Mouse (Mus musculus) megakaryocyte, adult 5-6 weeks (primary cell): ENCODE measurements at regions not wholly inside any gene's neighbourhood (a gene's known extent, or its start where the extent isn't known, plus 50 kb on each side); places are given as distances from the start of the nearest gene placed in this dataset.
A peak's percentile ranks its signal among the peaks of the same experiment; 100 is the strongest.

Experiments used
- ATAC-seq: 2 replicates; pipeline ENCODE4 v1.8.0; 2016; ENCODE audit warnings: mild to moderate bottlenecking, inconsistent platforms; ENCODE audit not compliant: poor library complexity, severe bottlenecking

DNA sequence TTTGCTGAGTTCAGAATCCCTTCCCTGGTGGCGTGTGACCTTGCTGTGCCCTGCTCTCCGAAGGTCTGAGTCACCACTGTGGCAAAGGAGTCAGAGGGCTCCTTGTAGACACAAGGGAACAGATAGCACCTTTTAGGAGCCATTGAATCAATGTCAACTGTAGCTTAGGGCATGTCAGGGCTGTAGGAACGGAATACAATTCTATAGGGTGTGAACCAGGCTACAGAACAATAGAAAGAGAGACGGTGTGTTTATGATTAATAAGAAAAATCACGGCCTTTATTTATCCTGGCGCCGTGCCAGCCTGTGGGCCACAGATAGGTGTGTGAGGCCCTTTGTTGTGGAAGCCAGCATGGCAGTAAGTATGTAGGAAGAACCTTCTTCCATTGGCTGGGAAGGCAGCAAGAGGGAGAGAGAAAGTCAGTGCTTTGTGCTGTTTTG lies 228.4 kb upstream of the Foxq1 start:
- no peak for ATAC-seq

DNA sequence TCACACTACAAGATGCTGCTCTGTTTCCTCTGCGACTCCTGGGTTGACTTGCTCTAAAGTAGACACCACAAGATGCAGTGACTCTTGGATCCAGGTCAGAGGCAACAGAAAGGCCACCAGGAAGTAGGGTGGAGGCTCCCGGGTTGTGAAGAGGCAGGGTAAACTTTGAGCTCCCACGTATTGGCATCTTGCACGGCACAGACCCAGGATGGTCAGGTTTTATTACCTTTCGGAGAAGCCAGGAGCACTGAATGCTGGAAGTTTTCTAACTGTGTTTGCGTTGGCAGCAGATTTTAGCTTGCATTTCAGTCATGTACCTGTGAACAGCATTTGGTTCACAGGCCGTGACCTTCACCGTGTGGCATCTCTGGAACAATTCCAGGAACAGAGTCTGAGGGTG lies 227.2 kb upstream of the Foxq1 start:
- no peak for ATAC-seq

DNA sequence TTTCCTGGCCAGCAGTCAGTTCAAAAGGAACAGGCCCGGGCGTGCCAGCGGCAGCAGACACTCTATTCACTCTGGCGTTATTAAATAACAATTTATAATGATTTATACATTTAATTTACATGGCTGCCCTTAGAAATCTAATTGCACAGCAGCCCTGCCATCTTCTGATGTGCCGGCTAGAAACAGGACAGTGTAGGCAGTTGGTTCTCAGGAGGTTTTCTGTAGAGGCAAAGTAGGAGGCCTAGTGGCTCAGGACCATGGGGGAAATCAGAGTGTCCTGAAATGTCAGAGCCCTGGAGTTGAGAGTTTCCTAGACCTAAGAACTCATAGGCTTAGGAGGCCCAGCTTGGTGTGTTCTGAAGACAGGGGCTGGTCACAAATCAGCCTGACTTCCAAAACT lies 225.2 kb upstream of the Foxq1 start:
- no peak for ATAC-seq

DNA sequence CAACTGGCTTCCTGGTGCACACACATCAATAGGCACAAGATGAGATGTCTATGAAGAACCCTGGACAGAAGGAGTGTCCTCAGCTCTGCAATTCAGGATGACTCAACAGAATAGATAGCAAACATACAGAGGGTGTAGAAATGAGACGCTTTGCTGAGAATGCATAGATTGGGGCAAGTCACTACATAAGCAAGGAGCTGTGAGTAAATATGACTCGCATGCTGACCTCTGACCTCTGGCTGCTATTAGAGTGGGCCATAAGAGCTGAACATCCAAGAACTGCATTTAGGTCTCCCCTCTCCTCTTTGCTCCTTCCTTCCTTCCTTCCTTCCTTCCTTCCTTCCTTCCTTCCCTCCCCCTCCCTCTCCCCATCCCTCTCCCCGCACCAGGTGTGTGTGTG lies 221.0 kb upstream of the Foxq1 start:
- ATAC-seq: no peak

DNA sequence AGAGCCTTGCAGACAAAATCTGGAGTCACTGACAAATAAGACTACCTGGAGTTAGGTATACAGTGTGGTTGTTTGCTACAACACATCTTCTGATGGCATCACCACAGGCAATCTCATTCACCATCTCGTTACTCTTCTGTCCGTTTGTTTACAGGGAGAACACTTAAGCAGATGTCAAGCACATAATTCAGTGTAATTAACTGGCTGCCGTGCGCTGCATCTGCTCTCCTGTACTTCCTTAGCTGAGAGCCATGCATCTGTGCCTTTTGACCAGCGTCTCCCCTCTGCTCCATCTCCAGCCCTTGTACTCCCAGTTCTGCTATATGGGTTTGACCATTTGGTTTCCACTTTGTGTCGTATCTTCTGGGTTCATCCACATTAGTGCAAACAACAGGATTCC lies 218.3 kb upstream of the Foxq1 start:
- ATAC-seq: no peak

DNA sequence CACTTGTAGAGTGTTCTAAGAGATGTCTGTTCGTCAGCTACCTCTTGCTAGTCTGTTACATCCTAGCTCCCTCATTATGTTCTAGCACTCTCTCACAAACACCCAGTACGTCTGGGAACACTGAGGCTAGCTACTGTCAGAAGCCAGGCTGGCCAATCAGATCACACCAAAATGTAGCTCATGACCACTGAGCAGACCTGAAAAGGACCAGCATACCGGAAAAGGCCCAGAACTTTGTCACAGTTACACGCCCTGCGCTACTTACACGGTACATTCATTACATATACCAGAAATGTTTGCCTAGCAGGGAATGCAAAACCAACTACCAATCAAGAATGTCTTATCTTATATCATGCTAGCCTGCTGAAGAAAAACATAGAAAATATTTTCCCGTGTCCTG lies 216.5 kb upstream of the Foxq1 start:
- no peak for ATAC-seq

DNA sequence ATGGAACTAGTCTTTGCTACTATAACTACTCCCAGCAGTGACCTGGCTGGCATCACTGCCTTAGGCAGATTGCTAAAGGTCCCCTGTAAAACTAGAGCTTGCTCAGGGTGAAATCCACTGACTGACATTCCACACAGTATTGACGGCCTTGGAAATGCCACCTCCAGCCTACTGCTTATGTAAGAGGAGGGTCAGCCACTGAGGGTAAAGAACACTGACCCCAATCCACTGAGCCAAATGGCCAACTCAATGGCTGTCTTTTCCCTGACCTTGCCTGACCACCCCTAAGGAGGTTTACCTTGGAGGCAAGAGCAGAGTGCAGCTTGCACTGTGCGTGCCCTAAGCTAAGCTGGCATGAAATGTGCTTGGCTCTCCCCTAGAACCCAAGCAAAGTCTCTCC lies 216.0 kb upstream of the Foxq1 start:
- no peak for ATAC-seq

- no peak for ATAC-seq
These were observed 215.5 kb upstream of the Foxq1 start for GRCm38 (mm10) chr13:31340363-31340948.

DNA sequence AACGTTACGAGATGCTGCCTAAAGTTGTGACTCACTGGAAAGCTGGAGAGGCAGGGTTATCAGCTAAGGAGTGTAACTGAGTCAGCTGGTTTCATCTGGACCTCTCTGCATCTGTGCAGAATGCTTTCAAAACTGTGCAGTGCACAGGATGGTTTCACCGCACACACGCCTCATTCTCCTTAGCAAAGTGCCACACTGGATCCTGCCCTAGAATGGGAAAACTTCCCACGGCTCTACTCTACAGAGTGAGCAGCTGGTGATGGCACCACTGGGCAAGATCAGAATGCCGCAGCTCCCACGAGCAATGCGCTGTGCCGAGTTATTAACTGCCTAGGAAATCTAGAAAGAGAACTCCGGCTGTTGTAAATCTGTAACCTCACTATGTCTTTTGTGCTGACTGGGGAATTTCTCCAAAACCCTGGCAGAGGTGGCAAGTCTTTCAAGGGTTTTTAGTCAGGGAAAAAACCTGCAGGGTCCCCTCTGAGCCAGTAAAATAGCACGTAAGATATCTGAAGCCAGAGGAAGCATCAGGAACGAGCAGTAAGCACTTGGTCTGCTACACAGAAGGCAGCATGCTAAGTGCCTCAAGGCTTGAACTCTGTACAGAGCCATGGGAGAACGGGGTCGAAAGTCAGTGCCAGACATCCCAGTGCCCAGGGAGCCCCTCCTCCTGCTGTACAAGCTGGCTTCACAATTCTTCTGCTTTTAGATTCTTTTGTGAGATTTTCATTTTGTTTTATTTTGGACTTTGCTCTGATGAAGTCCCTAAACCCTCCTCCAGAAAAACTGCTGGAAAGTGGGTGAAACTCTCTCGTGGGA lies 214.4 kb upstream of the Foxq1 start:
- ATAC-seq: no peak

DNA sequence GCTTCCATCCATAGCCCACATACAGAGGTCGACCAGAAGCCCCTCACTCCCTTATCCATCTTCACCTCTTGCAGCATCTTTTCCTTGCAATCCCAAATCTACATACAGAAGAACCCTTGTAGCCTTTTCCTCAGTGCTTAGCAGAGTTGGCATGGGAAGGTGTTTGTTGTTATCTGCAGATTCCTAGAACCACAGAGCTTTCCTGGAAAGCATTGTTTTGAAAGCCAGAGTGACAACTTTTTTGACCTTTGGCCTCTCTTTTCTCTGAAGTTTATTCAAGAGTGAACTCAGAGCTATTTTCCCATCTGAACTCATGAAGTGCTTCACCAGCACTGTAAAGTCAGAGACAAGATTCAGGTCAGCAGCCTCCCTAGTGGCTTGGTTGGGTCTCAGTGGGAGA lies 209.7 kb upstream of the Foxq1 start:
- ATAC-seq: no peak

- peak; percentile 82 for ATAC-seq
These were observed 208.9 kb upstream of the Foxq1 start for GRCm38 (mm10) chr13:31347000-31347399.

GRCm38 (mm10) chr13:31349671-31350070 lies 206.3 kb upstream of the Foxq1 start:
- peak; percentile 50; the same call in 1 of the 2 replicates for ATAC-seq

DNA sequence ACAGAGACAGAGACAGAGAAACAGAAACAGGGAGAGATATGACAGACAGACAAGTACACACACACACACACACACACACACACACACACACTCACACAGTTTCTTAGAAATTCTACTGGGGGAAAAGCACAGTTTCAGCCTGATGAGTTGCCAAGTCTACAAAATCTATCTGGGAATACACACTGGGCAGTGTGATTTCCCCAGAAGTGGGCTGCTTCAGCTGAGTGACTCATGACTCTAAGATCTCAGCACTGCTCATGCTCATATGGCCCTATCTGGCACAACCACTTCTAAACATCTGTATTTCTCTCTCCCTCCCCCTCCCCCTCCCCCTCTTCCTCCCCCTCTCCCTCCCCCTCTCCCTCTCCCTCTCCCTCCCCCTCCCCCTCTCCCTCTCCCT lies 204.5 kb upstream of the Foxq1 start:
- no peak for ATAC-seq

GRCm38 (mm10) chr13:31352825-31353224 lies 203.1 kb upstream of the Foxq1 start:
- ATAC-seq: no peak

GRCm38 (mm10) chr13:31359353-31359752 lies 196.6 kb upstream of the Foxq1 start:
- no peak for ATAC-seq

GRCm38 (mm10) chr13:31362386-31362785 lies 193.5 kb upstream of the Foxq1 start:
- no peak for ATAC-seq

GRCm38 (mm10) chr13:31364369-31364768 lies 191.6 kb upstream of the Foxq1 start:
- no peak for ATAC-seq

DNA sequence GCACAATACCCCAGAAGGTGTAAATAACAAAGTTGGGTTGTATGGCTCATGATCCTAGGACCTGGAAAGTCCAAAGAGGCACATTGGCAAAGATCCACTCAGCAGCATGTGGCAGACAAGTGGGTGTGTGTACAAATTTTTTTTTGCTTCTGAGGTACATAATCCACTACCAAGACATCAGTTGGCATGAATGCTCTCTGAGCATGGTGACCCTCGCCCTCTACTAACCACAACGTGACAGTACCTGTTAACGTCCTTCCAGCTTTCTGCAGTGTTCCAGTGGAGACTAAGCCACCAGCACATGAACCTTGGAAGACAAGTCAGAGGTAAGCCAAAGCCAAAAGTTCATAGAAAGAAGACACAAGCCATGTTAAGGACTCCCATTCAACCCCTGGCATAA lies 188.7 kb upstream of the Foxq1 start:
- no peak for ATAC-seq

DNA sequence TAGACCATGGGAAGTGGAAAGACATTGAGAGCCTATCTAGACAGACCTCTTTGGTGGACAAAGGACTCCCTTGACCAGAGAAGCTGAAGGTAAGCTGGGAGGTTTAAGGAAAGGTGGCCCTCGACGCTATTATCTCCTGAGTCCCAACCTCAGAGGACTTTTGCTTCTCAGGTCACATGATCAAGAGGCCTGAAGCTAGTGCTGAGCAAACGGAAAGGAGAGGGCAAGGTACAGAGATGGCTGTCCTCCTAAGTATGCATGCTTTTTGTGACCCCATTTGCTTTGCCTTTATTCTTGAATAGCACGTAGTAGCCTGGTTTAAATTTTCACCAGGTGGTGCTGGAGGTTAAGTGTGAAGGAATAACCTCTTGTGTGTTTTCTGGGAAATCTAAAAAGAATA lies 186.8 kb upstream of the Foxq1 start:
- no peak for ATAC-seq

DNA sequence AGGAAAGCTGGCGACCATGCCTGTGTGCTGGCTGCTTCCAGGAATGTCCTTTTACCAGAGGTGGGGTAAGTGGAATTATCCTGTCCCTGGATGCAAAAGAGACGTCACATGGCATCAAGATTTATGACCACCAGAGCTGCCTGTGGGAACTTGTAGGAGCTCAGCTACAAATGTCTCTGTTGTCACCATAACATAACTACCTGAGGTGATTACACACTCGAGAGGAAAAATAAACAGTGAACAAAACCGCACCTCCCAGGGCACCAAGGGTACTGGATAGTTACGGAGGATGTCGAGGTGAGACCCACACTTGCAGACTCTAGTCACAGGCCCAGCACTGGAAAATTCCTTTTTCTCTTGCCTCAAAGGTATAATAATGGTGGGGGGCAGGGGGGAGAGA lies 185.1 kb upstream of the Foxq1 start:
- no peak for ATAC-seq

- ATAC-seq: peak; percentile 51
These were observed 181.9 kb upstream of the Foxq1 start for GRCm38 (mm10) chr13:31374006-31374405.

DNA sequence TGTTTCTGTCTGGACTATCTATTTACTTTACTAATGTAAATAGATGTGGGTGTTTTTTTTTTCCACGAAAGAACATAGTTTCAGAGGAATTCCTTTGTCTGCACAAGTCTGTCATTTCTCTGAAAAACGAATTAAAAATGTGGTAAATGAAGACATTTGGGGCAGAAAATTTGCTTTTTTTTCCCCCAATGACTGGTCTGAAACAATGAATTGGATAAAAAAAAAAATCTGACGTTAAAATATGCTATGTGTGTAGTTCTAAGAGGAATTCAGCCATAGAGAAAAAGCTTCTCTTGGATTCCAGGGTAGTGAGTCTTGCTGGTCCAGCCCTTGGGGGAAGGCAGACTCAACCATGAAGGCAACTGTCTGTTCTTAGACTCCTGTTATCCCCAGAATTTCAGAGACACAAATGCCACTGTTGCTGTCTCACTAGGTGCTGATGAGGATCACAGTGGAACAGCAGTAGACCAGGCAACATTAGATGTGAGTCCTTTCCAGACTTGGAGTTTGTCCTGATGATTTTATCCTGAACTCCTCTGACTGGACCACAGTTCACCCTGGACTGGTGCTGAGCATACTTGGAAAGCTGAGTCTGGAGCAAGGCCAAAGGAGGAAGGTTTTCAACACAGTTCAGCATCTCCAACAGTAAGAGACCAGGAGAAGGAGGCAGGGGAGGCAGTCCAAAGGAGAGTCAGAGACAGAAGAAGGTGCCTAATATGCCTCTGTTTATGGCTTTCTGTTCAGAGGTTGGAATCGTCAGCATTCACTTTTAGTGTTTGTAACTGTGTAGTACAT lies 162.3 kb upstream of the Foxq1 start:
- no peak for ATAC-seq
